Mouse (Mus musculus) kidney, postnatal 36 days (tissue): ENCODE data around the gene Tmem94.

Source experiments
- DNase-seq, 2 experiments: peaks; one replicate each; pipeline ENCODE4 v3.0.0; 2021 to 2022; ENCODE audit warnings: mixed read lengths in 2 of 2

Gene Tmem94

GRCm38 (mm10) chr11:115766981-115767380 lies 1.7 kb downstream of the Tmem94 start:
- DNase-seq = peak; percentile 79 to 87

- DNase-seq = peak in 1 of 2 experiments; percentile 37
Measured at GRCm38 (mm10) chr11:115768896-115769295, 3.7 kb downstream of the Tmem94 start.

GRCm38 (mm10) chr11:115774653-115775052 lies 9.4 kb downstream of the Tmem94 start:
- DNase-seq = no peak

GRCm38 (mm10) chr11:115775821-115776665 lies 10.8 kb downstream of the Tmem94 start:
- DNase-seq = peak; percentile 69 to 71

- no peak for DNase-seq
Measured at GRCm38 (mm10) chr11:115776954-115777353, 11.7 kb downstream of the Tmem94 start.

- DNase-seq = peak; percentile 51 to 65
Measured at GRCm38 (mm10) chr11:115777487-115778335, 12.5 kb downstream of the Tmem94 start.

GRCm38 (mm10) chr11:115779038-115779571 lies 13.9 kb downstream of the Tmem94 start:
- peak; percentile 94 to 97 for DNase-seq

- DNase-seq = peak; percentile 63 to 69
Measured at GRCm38 (mm10) chr11:115780141-115781070, 15.2 kb downstream of the Tmem94 start.

GRCm38 (mm10) chr11:115786473-115786872 lies 21.2 kb downstream of the Tmem94 start:
- DNase-seq = no peak

GRCm38 (mm10) chr11:115789787-115790186 lies 24.6 kb downstream of the Tmem94 start:
- no peak for DNase-seq

- DNase-seq = no peak
Measured at GRCm38 (mm10) chr11:115791919-115792318, 26.7 kb downstream of the Tmem94 start.

GRCm38 (mm10) chr11:115792353-115792752 lies 27.1 kb downstream of the Tmem94 start:
- no peak for DNase-seq

- peak; percentile 38 to 55 for DNase-seq
Measured at GRCm38 (mm10) chr11:115796898-115797297, 31.7 kb downstream of the Tmem94 start.

GRCm38 (mm10) chr11:115797665-115798064 lies 32.4 kb downstream of the Tmem94 start:
- peak in 1 of 2 experiments; percentile 14 for DNase-seq

- no peak for DNase-seq
Measured at GRCm38 (mm10) chr11:115800981-115801380, 35.7 kb downstream of the Tmem94 start.

- peak in 1 of 2 experiments; percentile 67 for DNase-seq
Measured at GRCm38 (mm10) chr11:115803072-115803709, 38.0 kb downstream of the Tmem94 start.

- DNase-seq = no peak
Measured at GRCm38 (mm10) chr11:115805005-115805404, 39.8 kb downstream of the Tmem94 start.

- peak; percentile 66 to 75 for DNase-seq
Measured at GRCm38 (mm10) chr11:115806154-115806553, 40.9 kb downstream of the Tmem94 start.

- no peak for DNase-seq
Measured at GRCm38 (mm10) chr11:115807306-115807705, 42.1 kb downstream of the Tmem94 start.

- no peak for DNase-seq
Measured at GRCm38 (mm10) chr11:115807971-115808370, 42.7 kb downstream of the Tmem94 start.

GRCm38 (mm10) chr11:115808696-115809310 lies 43.6 kb downstream of the Tmem94 start:
- peak; percentile 59 to 71 for DNase-seq
